Mouse (Mus musculus) limb, embryonic 14.5 days (tissue): ENCODE measurements around the gene Mcm6. TPM values are rescaled to one million over a fixed set of nuclear protein-coding genes. Genes with fewer than 3 reads are reported as not detected.
A peak's percentile ranks its signal among the peaks of the same experiment; 100 is the strongest.

ENCODE experiments used
- ATAC-seq: fragments of 200-750 bp; cut with Nextera tagmentation; 2 replicates; pipeline ENCODE4 v1.8.0; 2017; ENCODE audit warnings: low read depth, moderate number of reproducible peaks, moderate TSS enrichment; ENCODE audit not compliant: low FRiP score
- DNase-seq: peaks from one replicate; pipeline ENCODE4 v3.0.0-alpha.2; 2015; ENCODE audit warnings: low spot score
- H3K27ac ChIP-seq: fragments of 300-500 bp; sonication (generic); replicated peaks from 2 replicates; pipeline ENCODE4 v1.5.1; 2014; ENCODE audit warnings: low read depth, mild to moderate bottlenecking, low read length, moderate library complexity, mixed read lengths
- H3K27me3 ChIP-seq: fragments of 300-500 bp; sonication (generic); 2 replicates; pipeline ENCODE4 v1.6.1; 2014; ENCODE audit warnings: low read length, mixed read lengths; ENCODE audit not compliant: control insufficient read depth, insufficient read depth
- H3K36me3 ChIP-seq: fragments of 300-500 bp; sonication (generic); 2 replicates; pipeline ENCODE4 v1.6.1; 2014; ENCODE audit warnings: mild to moderate bottlenecking, low read length, moderate library complexity, mixed read lengths; ENCODE audit not compliant: control insufficient read depth, insufficient read depth
- H3K4me1 ChIP-seq: fragments of 300-500 bp; sonication (generic); 2 replicates; pipeline ENCODE4 v1.6.1; 2014; ENCODE audit warnings: antibody characterized with exemption, low read length, mixed read lengths; ENCODE audit not compliant: control insufficient read depth, insufficient read depth
- H3K4me2 ChIP-seq: fragments of 300-500 bp; sonication (generic); replicated peaks from 2 replicates; pipeline ENCODE4 v1.6.1; 2014; ENCODE audit warnings: low read depth, mild to moderate bottlenecking, low read length, moderate library complexity; ENCODE audit not compliant: severe bottlenecking
- H3K4me3 ChIP-seq: fragments of 300-500 bp; sonication (generic); replicated peaks from 2 replicates; pipeline ENCODE4 v1.5.1; 2014; ENCODE audit warnings: low read length
- H3K9ac ChIP-seq: fragments of 300-500 bp; sonication (generic); 2 replicates; pipeline ENCODE4 v1.6.1; 2014; ENCODE audit warnings: mild to moderate bottlenecking, low read depth, low read length, moderate library complexity; ENCODE audit not compliant: severe bottlenecking
- H3K9me3 ChIP-seq: fragments of 300-500 bp; sonication (generic); 2 replicates; pipeline ENCODE4 v1.6.1; 2016; ENCODE audit warnings: low read length; ENCODE audit not compliant: control insufficient read depth
- POLR2A ChIP-seq: fragments of 200-500 bp; IDR thresholded peaks from 2 replicates; pipeline ENCODE4 v1.8.0; 2012; ENCODE audit warnings: inconsistent platforms, mild to moderate bottlenecking, moderate library complexity, borderline replicate concordance; ENCODE audit not compliant: insufficient read depth, insufficient read length; ENCODE audit errors: extremely low read depth
- WGBS: fragments of 180-500 bp; shearing (Covaris S2); extraction: QIAGEN DNeasy Blood & Tissue Kit; methylation state at CpG from one replicate; pipeline ENCODE4 v1.1.7; 2014; 5-methylcytosine and 5-hydroxymethylcytosine counted together
- polyA plus RNA-seq, 2 experiments: library from polyadenylated mRNA; depleted of rRNA in 1 of 2; stranded (reverse) in 1 of 2; unstranded in 1 of 2; fragments of >200 nt; fragmentation: Nextera tagmentation in 1 of 2; extraction: Ambion mirVana in 1 of 2; gene quantifications; 2 replicates each; pipeline versions ENCODE4 v1.2.1 to v1.2.3; 2012 to 2014

The Mcm6 gene
- polyA plus RNA-seq, 2 experiments: 124 to 193 TPM

DNA sequence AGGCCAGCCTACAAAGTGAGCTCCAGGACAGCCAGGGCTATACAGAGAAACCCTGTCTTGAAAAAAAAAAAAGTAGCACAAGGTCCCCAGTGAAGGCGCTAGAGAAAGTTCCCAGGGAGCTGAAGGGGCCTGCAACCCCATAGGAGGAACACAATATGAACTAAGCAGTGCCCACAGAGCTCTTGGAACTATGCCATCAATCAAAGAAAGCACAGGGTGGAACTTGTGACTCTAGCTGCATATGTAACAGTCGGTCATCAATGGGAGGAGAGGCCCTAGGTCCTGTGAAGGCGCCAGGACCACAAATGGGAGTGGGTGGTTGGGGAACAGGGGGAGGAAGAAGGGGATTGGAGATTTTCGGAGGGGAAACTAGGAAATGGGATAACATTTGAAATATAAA, 17.4 kb upstream of the Mcm6 start:
- Histone ChIP-seq H3K27ac (no peak overlapping the region), H3K9ac (no peak overlapping the region), H3K4me2 (no peak overlapping the region), H3K9me3 (no peaks in the 10 kb centered on the region), H3K36me3 (peaks cover 27% of the 10 kb centered on the region), H3K4me1 (no peaks in the 10 kb centered on the region), H3K27me3 (no peaks in the 10 kb centered on the region), H3K4me3 (no peak overlapping the region)
- no peak for TF ChIP-seq POLR2A
- 92% methylated on average over 4 of the region's 4 CpGs for WGBS
- DNase-seq (no peak), ATAC-seq (no peak)

DNA sequence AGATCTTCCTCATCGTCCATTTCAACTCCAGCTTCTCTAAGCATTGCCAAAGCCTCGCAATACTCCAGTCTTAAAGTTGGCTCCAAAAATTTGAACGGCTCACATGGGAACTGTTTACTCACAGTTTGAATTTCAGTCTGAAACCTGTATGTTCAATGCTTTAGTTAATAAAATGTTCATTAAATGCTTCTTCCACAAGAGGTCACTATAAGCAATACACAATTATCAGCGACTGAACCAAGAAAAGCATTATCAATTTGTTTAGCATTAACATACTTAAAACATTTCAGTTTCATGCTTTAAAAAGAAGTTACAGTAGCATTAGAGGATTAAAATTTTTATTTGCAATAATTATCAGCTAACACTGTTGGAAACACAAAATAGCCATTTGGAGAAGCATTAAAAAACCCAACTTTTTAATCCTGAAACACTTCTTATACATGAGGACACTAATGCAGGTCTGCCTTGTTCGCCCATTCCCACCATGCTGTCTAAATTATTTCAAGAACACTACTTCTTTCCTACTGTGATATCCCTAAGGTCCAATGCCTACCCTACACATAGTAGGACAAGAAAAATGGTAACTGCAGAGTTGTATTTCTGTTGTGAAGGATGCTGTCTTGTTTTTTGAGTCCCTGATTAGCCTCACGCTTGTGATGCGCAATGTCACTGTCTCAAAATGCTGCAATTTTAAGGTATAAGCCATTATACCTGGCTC, 12.8 kb upstream of the Mcm6 start:
- Histone ChIP-seq H3K36me3 (peaks cover 32% of the 10 kb centered on the region), H3K9me3 (no peaks in the 10 kb centered on the region), H3K27me3 (no peaks in the 10 kb centered on the region), H3K9ac (no peak overlapping the region), H3K4me3 (no peak overlapping the region), H3K4me1 (no peaks in the 10 kb centered on the region), H3K4me2 (no peak overlapping the region), H3K27ac (no peak overlapping the region)
- no peak for TF ChIP-seq POLR2A
- ATAC-seq (no peak), DNase-seq (peak; percentile 44)
- 76% methylated on average over 7 of the region's 7 CpGs for WGBS

DNA sequence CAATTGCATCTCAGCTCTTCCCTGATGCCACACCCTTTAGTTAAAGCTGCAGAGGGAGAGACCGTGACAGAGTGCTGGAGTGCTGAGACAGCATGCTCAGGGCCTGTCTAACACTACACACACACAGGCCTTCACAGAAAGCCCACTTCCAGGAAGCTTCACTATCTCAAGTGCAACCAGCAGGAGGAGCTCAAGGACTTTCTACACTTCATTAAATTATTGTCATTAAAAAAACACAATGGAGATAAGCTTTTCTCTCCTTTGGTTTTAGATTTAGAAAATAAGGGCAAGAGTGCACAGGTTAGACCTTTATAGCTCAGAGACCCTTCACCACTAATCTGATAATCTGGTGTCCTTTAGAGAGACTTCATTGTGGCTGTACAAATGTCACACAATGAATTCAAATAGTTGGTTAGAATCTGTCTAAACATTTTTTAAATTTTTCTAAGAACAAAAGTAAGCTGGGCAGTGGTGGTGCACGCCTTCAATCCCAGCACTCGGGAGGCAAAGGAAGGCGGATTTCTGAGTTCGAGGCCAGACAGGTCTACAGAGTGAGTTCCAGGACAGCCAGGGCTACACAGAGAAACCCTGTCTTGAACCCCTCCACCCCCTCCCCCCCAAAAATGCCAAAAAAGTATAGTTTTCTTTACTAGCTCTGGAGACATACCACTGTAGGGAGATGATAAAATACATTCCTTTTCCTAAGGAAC, 9.4 kb upstream of the Mcm6 start:
- Histone ChIP-seq H3K27me3 (no peaks in the 10 kb centered on the region), H3K4me3 (no peak overlapping the region), H3K27ac (no peak overlapping the region), H3K4me1 (no peaks in the 10 kb centered on the region), H3K9ac (no peak overlapping the region), H3K36me3 (peaks cover 33% of the 10 kb centered on the region), H3K9me3 (no peaks in the 10 kb centered on the region), H3K4me2 (no peak overlapping the region)
- TF ChIP-seq POLR2A: no peak
- WGBS: 80% methylated on average over 5 of the region's 5 CpGs
- DNase-seq: peak; percentile 70
- ATAC-seq: no peak

DNA sequence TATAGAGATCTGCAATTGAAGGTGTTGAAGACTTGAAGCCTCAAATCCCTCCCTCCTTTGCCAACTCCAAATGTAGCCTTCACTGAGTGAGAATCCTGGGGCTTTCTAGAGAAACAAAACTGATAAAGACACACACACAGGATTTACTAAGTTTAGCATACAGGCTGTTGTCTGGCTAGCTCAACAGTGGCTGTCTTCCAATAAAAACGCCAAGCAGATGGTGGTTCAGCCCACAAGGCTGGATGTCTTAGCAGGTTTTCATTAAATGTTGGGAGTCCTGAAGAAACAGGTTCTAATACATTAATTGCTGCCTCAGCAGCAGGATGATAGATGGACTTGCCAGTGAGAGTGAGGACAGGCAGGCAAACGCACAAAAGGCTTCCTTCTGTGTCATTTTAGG, 1.1 kb upstream of the Mcm6 start:
- Histone ChIP-seq H3K9me3 (no peaks in the 10 kb centered on the region), H3K4me2 (no peak overlapping the region), H3K9ac (no peak overlapping the region), H3K27ac (no peak overlapping the region), H3K36me3 (peaks cover 37% of the 10 kb centered on the region), H3K27me3 (no peaks in the 10 kb centered on the region), H3K4me3 (no peak overlapping the region), H3K4me1 (peaks cover 11% of the 10 kb centered on the region)
- 64% methylated on average over 2 of the region's 2 CpGs for WGBS
- DNase-seq: no peak
- ATAC-seq: no peak
- no peak for TF ChIP-seq POLR2A

DNA sequence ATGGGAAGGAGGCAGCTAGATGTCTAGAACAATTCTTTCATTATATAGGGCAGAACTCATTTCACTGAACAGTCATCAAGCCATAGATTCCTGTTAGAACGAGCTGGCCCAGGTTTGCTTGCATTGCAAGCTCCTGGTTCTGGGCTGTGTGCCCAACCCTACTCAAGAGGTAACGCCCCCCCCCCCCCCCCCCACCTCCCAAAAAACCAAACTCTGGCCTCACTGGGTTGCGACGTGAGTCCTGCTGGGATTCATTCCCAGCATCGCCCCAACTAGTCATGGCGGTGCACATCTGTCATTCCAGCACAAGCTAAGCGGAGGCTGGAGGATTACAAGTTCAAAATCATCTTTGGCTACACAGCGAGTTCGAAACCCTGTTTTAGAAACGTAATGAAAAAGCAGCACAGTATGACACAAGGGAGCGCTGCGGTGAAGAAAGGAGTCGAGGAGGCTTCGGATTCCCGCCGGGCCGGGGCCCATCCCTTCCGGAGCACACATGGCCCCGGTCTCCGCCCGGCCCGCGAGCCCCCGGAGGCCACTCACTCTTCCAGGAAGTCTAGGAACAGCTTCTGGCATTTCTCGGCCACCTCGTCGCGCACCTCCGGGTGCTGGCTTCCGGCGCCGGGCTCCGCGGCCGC, 429 bp downstream of the Mcm6 start:
- peaks cover 40% of the 10 kb centered on the region for H3K36me3 ChIP-seq
- 3% methylated on average over 35 of the region's 35 CpGs for WGBS
- H3K9me3 ChIP-seq: no peaks in the 10 kb centered on the region
- H3K27me3 ChIP-seq: no peaks in the 10 kb centered on the region
- ATAC-seq: peak; percentile 77
- H3K27ac ChIP-seq: peak overlapping the region; percentile 94
- peaks cover 11% of the 10 kb centered on the region for H3K4me1 ChIP-seq
- H3K4me3 ChIP-seq: peak overlapping the region; percentile 82
- peak; percentile 71 for DNase-seq
- no peak; the same call in 1 of the 2 replicates for TF ChIP-seq POLR2A
- peak overlapping the region; percentile 91 for H3K9ac ChIP-seq
- peak overlapping the region; percentile 58 for H3K4me2 ChIP-seq
